Mouse (Mus musculus) myocyte (in vitro differentiated cells): ENCODE data around the gene C1galt1.

ENCODE experiments used
- CEBPB ChIP-seq: IDR thresholded peaks from 2 replicates; pipeline ENCODE4 v1.6.1; 2011; ENCODE audit warnings: mild to moderate bottlenecking, moderate library complexity; ENCODE audit not compliant: poor library complexity, insufficient read depth, severe bottlenecking
- POLR2A ChIP-seq: IDR thresholded peaks from one replicate; pipeline ENCODE4 v1.6.1; 2011; ENCODE audit warnings: low read depth, mild to moderate bottlenecking, control low read depth, moderate library complexity; ENCODE audit not compliant: insufficient read length
- TCF12 ChIP-seq: IDR thresholded peaks from one replicate; pipeline ENCODE4 v1.6.1; 2011; ENCODE audit warnings: mild to moderate bottlenecking, control low read depth; ENCODE audit not compliant: poor library complexity, insufficient read depth, severe bottlenecking
- TCF3 ChIP-seq: IDR thresholded peaks from one replicate; pipeline ENCODE4 v1.6.1; 2011; ENCODE audit warnings: low read depth, control low read depth; ENCODE audit not compliant: insufficient read length

DNA sequence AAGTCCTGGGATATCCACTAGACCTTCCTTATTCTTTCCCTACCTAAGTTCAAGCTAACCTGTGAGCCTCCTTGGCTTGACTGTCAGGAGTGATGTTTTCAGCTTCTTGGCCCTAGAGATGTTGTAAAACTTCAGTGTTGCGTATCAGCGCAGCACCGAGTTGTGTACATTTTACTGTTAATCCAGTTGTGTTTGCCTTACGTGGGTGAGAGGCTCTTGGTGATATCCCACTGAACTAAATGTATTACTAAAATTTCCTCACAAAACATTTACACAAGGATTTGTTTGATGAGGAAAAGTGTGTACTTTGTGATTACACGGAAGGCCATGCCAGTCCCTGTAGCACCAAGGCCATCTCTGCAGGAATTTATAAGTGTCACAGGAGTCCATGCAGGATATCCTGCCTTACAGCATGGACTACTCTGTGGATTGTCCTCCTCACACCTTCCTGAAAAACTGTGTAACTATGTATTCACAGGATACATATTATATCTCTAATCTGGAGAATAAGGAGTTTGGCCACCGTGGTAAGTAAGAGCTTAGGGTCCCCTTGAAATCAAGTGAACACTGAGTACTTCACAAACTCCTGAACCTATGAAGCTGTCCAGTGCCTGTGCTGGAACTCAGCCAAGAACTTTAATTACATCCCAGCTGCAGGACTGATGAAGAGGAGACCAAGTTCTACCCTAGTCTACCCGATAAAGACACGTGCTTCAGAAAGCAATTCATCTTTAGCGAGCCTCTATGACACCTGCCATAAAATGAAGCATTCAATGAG is 40.7 kb upstream of the C1galt1 start:
- TF ChIP-seq TCF12 (no peak), CEBPB (no peak), TCF3 (no peak), POLR2A (no peak)
